15 mouse cellular contexts compared by ENCODE assay signal in genomic region chr11:96442468-96442867, GRCm38 (mm10).
"Had no signal": no experiment of that assay in that cellular context is flagged by ENCODE, and none has a peak within 500 bp of the region (broad histone marks: within the 10 kb centered on the region; RNA-seq: fewer than 3 reads in every experiment).

No protein-coding gene starts in this region.

- H3K4me3 ChIP-seq: left cerebral cortex, adult 2 months; liver, embryonic 13.5 days; midbrain, embryonic 12.5 days; midbrain, embryonic 15.5 days had no signal

- H3K4me1 ChIP-seq: liver, embryonic 13.5 days had no signal

- H3K27ac ChIP-seq: left cerebral cortex, adult 2 months; liver, embryonic 13.5 days; macrophage; midbrain, embryonic 12.5 days; midbrain, embryonic 15.5 days; stomach, postnatal 0 days had no signal

- H3K9ac ChIP-seq: liver, embryonic 13.5 days; midbrain, embryonic 12.5 days; midbrain, embryonic 15.5 days had no signal

- DNase-seq: kidney, adult 18-20 months; kidney, adult 9 months; kidney, postnatal 14 days; kidney, postnatal 4 days; layer of hippocampus, adult 9-11 months; layer of hippocampus, postnatal 36 days; liver, embryonic 13.5 days; lung, adult 2 months; right cerebral cortex, postnatal 4 days had no signal

- H3K36me3 ChIP-seq: liver, embryonic 13.5 days; midbrain, embryonic 12.5 days; midbrain, embryonic 15.5 days had no signal

- ATAC-seq: intestine, embryonic 16.5 days; midbrain, embryonic 15.5 days had no signal

- H3K27me3 ChIP-seq: midbrain, embryonic 15.5 days had no signal
